9 mouse cellular contexts compared by ENCODE assay signal in genomic region chr1:184822678-184823077, GRCm38 (mm10). TPM values are rescaled to one million over a fixed set of nuclear protein-coding genes. Genes with fewer than 3 reads are reported as not detected.
DNase-seq lines count a peak whose midpoint lies in the region; ATAC-seq and TF ChIP-seq lines count a peak whose summit lies in the region.
"Had no signal": no experiment of that assay in that cellular context is flagged by ENCODE, and none has a peak within 500 bp of the region (broad histone marks: within the 10 kb centered on the region; RNA-seq: fewer than 3 reads in every experiment).

No protein-coding gene starts in this region.

- H3K4me2 ChIP-seq in hindbrain, postnatal 0 days (ENCODE audit: low read depth, low read length): peak overlapping the region; percentile 31
- H3K4me2 ChIP-seq in neural tube, embryonic 13.5 days: peak overlapping the region; percentile 44

- TF ChIP-seq CTCF in heart, adult 2 months (IDR thresholded peaks at IDR 0.05): no peak
- TF ChIP-seq CTCF in hindbrain, postnatal 0 days (IDR thresholded peaks at IDR 0.05; ENCODE audit: low read depth): no peak

- no peak overlapping the region for H3K9ac ChIP-seq in heart, adult 2 months (ENCODE audit: low read depth, low read length)
- H3K9ac ChIP-seq in hindbrain, postnatal 0 days (replicated peaks; ENCODE audit: low read length): no peak overlapping the region
- H3K9ac ChIP-seq in neural tube, embryonic 13.5 days: no peak overlapping the region

- H3K9me3 ChIP-seq in hindbrain, postnatal 0 days (ENCODE audit: low read length): no peaks in the 10 kb centered on the region
- no peaks in the 10 kb centered on the region for H3K9me3 ChIP-seq in neural tube, embryonic 13.5 days

- DNase-seq in heart, adult 11 months: peak; percentile 92
- no peak for DNase-seq in heart, adult 2 months
- DNase-seq in urinary bladder, postnatal 36 days (ENCODE audit: low spot score in 2 of 2): peak; percentile 27 to 45
- DNase-seq in urinary bladder, postnatal 4 days (ENCODE audit: low spot score in 2 of 2): no peak
- DNase-seq in hindbrain, postnatal 0 days (ENCODE audit: low spot score): peak; percentile 43
- DNase-seq in T-cell, adult 2 months (ENCODE audit: low spot score): no peak

- no peaks in the 10 kb centered on the region for H3K27me3 ChIP-seq in heart, adult 2 months (ENCODE audit: control insufficient read depth, insufficient read depth, low read length)
- H3K27me3 ChIP-seq in hindbrain, postnatal 0 days (ENCODE audit: insufficient read depth, low read length): no peaks in the 10 kb centered on the region
- H3K27me3 ChIP-seq in neural tube, embryonic 13.5 days: no peaks in the 10 kb centered on the region

- H3K27ac ChIP-seq in heart, adult 2 months: no peak overlapping the region
- H3K27ac ChIP-seq in hindbrain, postnatal 0 days: no peak overlapping the region
- H3K27ac ChIP-seq in neural tube, embryonic 13.5 days (replicated peaks): 0 out of 2 replicates have a peak overlapping the region, but pooled peaks have one; percentile 28

- 49% methylated on average over 11 of the region's 11 CpGs for WGBS in heart, adult 2 months
- WGBS in hindbrain, postnatal 0 days: 14% methylated on average over 11 of the region's 11 CpGs
- WGBS in neural tube, embryonic 13.5 days: 15% methylated on average over 11 of the region's 11 CpGs

- H3K4me1 ChIP-seq in heart, adult 2 months (ENCODE audit: control insufficient read depth, insufficient read depth, low read length): peaks cover 4% of the 10 kb centered on the region
- H3K4me1 ChIP-seq in hindbrain, postnatal 0 days (ENCODE audit: insufficient read depth, low read length): peaks cover 5% of the 10 kb centered on the region; the same call in 1 of the 2 replicates
- H3K4me1 ChIP-seq in neural tube, embryonic 13.5 days (replicated peaks): peaks cover 39% of the 10 kb centered on the region

- no peak for TF ChIP-seq EP300 in heart, adult 2 months (IDR thresholded peaks at IDR 0.05; ENCODE audit: insufficient read depth, low read depth, low read length)

- no peak for TF ChIP-seq POLR2A in heart, adult 2 months (IDR thresholded peaks at IDR 0.05; ENCODE audit: insufficient read depth, low read depth, low read length)

- intact Hi-C loops in heart, adult 2 months (cut with DNase I): loop anchor here (2.0 kb wide), 1 partner anchor 364 kb away; no protein-coding TSS in a partner anchor

- no peak overlapping the region for H3K4me3 ChIP-seq in heart, adult 2 months
- no peak overlapping the region for H3K4me3 ChIP-seq in hindbrain, postnatal 0 days (ENCODE audit: low read length)
- peak overlapping the region; percentile 7; the same call in 1 of the 2 replicates for H3K4me3 ChIP-seq in neural tube, embryonic 13.5 days
- H3K4me3 ChIP-seq: erythroblast, embryonic 14.5 days had no signal

- no peak for ATAC-seq in hindbrain, postnatal 0 days
- ATAC-seq in neural tube, embryonic 13.5 days (ENCODE audit: low read depth): peak; percentile 51; the same call in 1 of the 2 replicates
- no peak for ATAC-seq in megakaryocyte, adult 5-6 weeks (ENCODE audit: poor library complexity, severe bottlenecking)

- no peaks in the 10 kb centered on the region for H3K79me2 ChIP-seq in heart, adult 2 months (replicated peaks; ENCODE audit: control insufficient read depth, insufficient read depth, low read length)

- no peaks in the 10 kb centered on the region for H3K36me3 ChIP-seq in heart, adult 2 months (ENCODE audit: control insufficient read depth, insufficient read depth, low read length)
- H3K36me3 ChIP-seq in hindbrain, postnatal 0 days (ENCODE audit: insufficient read depth, low read length): peaks cover 9% of the 10 kb centered on the region; the same call in 1 of the 2 replicates
- peaks cover 29% of the 10 kb centered on the region for H3K36me3 ChIP-seq in neural tube, embryonic 13.5 days

RNA-seq across cellular contexts. Expression of gene Marc1, which starts 11.6 kb away (rescaled TPM):
- total RNA-seq in heart, adult 2 months (2021): not detected
- polyA plus RNA-seq in heart, adult 2 months (2012; rRNA removed): 0.20 and 0.41 TPM in 2 replicates
- 0.21 TPM in 1 of 2 replicates, not detected in the other for total RNA-seq in hindbrain, postnatal 0 days (2014; rRNA removed)
- polyA plus RNA-seq in hindbrain, postnatal 0 days (2015; fragmentation: Nextera tagmentation; extraction: Ambion mirVana): 0.25 and 0.33 TPM in 2 replicates
- polyA plus RNA-seq in neural tube, embryonic 13.5 days (2015; fragmentation: Nextera tagmentation; extraction: Ambion mirVana): not detected in 2 replicates
- 0.62 TPM in 1 of 2 replicates, not detected in the other for total RNA-seq in megakaryocyte, adult 5-6 weeks (2015)
- total RNA-seq in megakaryocyte, adult 5-6 weeks (2017): 0.37 TPM in 1 of 2 replicates, not detected in the other
- polyA plus RNA-seq: erythroblast, embryonic 14.5 days had no signal

RNA-seq across cellular contexts. Expression of gene Marc2, which starts 23.6 kb away (rescaled TPM):
- 100 to 1,000 TPM; 106 to 146 TPM for total RNA-seq in heart, adult 2 months (2021)
- 41.6 and 56.6 TPM in 2 replicates for polyA plus RNA-seq in heart, adult 2 months (2012; rRNA removed)
- 56.6 and 62.1 TPM in 2 replicates for total RNA-seq in hindbrain, postnatal 0 days (2014; rRNA removed)
- 151 TPM in 2 replicates for polyA plus RNA-seq in hindbrain, postnatal 0 days (2015; fragmentation: Nextera tagmentation; extraction: Ambion mirVana)
- 116 and 124 TPM in 2 replicates for polyA plus RNA-seq in neural tube, embryonic 13.5 days (2015; fragmentation: Nextera tagmentation; extraction: Ambion mirVana)
- 141 and 187 TPM in 2 replicates for total RNA-seq in megakaryocyte, adult 5-6 weeks (2015)
- 52.3 and 73.3 TPM in 2 replicates for total RNA-seq in megakaryocyte, adult 5-6 weeks (2017)

Comparison
In these comparisons a context has a peak if more than half of its experiments do, and no peak if none do; other contexts are left out.
1. DNase-seq: peak in heart, adult 11 months (single experiment), urinary bladder, postnatal 36 days (2 of 2) and hindbrain, postnatal 0 days (single experiment); none in heart, adult 2 months (0 of 2), urinary bladder, postnatal 4 days (0 of 2) and T-cell, adult 2 months (single experiment).